Mouse (Mus musculus): ENCODE results near the gene Plod3.

Gene Plod3

DNA sequence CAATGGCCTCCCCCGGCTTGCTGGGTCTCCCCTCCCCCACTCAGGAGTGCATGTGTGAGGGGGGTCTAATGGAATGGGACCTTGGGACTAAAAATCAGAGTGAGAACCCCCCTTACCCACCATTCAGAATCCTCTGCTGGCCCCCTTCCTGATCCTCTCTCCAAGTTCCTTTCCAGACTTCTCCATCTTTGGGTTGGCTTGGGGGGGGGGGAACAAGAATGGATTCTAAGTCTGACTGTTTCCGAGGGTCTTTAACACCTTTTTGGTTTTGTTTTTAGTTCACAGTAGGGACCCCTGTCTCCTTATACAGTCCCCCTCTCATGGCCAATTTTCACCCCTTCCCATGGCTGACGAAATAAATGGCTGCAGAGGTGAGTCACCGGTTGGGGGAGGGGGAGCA, 39.3 kb downstream of the Plod3 start, which contains the start of gene Vgf:
Gene Vgf (plus strand): TSS at position 301 of the 400 bp plus-strand sequence.
- no peak for DNase-seq

DNA sequence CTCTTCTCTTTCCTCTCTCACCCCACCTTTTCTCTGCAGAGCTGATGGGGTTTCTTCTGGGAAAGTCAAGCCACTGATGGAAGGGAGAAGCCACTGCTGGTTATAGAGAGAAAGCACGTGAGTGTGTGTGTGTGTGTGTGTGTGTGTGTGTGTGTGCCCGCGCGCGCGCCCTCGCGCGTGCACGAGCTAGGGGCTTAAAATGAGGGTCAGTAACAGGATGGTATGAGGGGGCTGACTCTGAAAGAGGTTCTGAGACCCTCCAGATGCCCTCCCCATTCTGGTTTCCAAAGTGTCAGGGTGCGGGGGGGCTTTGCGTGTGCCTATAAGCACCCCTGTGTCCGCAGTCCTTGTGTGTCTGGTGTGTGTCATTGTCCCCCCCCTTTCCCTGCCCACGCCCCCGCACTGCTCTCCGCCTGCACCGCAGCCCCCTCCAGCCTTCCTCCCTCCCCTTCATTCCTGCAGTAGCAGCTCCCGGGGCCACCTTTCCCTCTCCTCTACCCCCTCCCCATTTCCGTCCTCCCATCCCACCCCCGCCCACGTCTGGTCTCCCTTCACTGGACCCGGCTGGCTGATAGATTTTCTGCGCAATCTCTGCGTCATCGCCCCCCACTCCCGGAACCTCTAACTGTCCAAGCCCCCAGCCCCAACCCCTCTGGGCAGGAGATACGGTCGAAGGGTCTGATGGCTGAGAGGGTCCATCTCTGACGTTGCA, 41.9 kb downstream of the Plod3 start:
- no peak for DNase-seq

DNA sequence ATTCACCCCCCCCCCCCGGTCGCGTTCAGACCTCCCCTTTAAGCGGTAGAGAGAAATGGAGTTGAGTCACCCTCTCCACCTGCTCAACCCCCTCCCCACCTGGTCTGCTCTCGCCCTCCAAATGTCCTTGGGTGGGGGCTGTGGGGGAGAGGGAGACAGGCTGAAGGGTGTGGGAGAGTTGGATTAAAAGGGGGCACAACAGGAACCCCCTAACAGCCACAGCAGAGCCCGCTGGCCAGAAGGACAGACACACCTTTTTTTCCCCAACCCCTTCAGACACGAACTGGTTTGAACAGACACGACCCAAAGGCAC, 42.4 kb downstream of the Plod3 start:
- DNase-seq: no peak

DNA sequence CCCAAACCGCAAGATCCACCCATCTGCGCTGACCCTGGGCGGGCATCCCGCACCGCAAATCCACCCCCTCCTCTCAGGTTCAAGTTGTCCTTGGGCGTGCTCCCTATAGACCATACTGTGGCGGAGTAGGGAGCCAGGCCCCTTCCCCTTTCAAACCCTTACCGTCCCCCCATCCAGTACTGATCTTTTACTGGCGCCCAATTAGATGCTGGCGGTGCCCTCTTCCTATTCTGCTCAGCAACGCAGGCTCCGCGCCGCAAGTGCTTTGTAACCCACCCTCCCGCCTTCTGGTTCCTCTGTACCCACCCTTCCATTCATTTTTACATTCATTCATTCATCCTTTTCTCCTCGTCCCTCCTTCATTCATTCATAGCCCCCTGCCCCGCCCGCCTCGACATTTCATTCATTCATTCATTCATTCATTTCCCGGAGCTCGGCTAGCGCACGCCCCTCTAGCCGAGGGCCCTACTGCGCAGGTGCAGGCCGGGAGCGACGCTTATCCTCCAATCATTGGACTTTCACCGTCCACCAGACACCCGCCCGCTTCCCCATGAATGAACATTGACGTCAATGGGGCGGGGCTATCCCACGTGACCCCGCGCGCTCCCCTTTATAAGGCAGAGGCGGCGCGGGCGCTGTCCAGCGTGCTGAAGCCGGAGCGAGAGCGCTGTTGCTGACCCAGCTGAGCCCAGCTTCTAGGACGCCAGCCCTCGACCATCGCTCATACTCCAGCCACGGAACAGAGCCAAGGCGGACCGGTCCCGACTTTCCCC, 43.0 kb downstream of the Plod3 start:
- peak; percentile 95 for DNase-seq

DNA sequence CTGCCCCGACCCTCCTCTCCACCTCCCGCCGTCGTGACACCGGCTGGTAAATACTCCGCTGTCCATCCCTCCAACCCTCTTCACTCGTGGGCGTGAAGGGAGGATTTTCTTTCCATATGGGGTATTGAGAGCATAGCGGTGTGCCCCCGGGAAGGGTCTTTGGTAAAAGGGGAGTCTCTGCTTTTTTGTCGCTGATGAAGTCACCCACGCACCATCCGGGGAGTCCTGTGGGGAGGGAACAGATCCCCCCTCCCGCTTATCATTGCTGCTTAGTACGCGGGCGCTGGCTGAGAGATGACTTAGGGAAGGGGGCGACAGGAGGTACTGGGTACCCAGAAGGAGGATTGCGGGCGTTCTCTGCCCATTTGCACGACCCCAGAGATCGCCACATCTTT, 43.6 kb downstream of the Plod3 start:
- DNase-seq: peak; percentile 57

DNA sequence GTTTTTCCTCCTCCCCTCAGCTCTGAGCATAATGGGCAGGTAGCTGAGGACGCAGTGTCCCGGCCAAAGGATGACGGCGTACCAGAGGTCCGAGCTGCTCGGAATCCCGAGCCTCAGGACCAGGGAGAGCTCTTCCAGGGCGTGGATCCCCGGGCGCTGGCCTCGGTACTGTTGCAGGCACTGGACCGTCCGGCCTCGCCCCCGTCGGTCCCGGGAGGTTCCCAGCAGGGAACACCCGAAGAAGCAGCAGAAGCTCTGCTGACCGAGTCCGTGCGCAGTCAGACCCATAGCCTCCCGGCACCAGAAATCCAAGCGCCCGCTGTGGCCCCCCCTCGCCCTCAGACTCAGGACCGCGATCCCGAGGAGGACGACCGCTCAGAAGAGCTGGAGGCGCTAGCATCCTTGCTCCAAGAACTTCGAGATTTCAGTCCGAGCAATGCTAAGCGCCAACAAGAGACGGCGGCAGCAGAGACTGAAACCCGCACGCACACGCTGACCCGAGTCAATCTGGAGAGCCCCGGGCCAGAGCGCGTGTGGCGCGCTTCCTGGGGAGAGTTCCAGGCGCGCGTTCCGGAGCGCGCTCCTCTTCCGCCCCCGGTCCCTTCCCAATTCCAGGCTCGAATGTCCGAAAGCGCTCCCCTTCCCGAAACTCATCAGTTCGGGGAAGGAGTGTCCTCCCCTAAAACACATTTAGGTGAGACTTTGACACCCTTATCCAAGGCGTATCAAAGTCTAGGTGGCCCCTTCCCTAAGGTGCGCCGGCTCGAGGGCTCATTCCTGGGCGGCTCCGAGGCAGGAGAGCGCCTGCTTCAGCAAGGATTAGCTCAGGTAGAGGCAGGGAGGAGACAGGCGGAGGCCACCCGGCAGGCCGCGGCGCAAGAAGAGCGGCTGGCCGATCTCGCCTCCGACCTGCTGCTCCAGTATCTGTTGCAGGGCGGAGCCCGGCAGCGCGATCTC, 44.5 kb downstream of the Plod3 start:
- peak; percentile 28 for DNase-seq

DNA sequence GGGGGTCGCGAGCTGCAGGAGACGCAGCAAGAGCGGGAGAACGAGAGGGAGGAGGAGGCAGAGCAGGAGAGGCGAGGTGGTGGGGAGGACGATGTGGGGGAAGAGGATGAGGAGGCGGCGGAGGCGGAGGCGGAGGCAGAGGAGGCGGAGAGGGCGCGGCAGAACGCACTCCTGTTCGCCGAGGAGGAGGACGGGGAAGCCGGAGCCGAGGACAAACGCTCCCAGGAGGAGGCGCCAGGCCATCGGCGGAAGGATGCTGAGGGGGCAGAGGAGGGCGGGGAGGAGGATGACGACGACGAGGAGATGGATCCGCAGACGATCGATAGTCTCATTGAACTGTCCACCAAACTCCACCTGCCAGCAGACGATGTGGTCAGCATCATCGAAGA, 45.2 kb downstream of the Plod3 start:
- DNase-seq: peak; percentile 64

DNA sequence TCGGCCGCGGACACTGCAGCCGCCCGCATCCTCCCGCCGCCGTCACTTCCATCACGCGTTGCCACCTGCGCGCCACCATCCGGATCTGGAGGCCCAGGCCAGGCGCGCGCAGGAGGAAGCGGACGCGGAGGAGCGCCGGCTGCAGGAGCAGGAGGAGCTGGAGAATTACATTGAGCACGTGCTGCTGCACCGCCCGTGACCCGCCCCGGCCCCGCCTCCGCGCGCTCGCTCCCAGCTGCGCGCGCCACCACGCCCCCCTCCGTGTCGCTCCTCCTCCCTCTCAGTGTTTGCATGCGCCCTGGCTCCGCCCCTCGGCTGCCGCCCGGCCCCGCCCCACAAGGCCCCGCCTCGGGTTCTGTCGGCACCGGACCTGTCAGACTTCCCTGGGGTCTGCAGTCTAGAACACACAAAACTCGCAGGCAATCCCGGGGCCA, 45.8 kb downstream of the Plod3 start:
- DNase-seq: peak; percentile 89

DNA sequence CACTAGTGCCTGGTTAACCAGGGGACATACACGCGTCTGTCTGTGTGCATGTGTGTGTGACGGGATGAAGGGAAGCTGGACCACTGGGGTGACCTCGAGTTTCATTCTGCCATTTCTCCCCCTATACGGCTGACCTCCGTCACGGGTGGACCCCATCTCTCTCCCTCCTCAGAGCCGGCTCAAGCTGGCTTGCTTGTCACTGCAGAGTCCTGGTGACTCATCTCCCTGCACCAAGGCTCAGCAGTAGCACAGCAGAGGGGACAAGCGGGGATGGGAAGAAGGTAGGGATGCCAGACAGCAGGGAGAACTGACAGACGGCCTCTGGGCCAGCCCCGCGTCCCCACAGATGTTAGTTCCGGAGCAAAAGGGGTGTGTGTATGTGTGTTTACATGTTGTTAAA, 49.4 kb downstream of the Plod3 start:
- no peak for DNase-seq

DNA sequence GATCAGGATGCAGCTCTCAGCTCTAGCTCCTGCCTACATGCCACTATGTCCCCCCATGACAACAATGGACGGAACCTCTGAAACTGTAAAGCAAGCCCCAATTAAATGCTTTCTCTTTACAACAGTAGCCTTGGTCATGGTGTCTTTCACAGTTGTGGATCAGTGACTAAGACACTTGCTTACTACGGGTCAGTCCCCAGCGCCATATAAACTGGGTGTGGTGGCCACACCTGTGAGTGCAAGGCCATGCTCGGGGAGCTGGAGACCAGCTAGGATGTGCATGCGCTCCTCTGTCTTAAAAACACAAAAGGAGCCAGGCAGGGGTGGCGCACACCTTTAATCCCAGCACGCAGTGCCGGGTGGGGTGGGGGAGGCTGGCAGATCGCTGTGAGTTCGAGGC, 52.6 kb downstream of the Plod3 start:
- no peak for DNase-seq

DNA sequence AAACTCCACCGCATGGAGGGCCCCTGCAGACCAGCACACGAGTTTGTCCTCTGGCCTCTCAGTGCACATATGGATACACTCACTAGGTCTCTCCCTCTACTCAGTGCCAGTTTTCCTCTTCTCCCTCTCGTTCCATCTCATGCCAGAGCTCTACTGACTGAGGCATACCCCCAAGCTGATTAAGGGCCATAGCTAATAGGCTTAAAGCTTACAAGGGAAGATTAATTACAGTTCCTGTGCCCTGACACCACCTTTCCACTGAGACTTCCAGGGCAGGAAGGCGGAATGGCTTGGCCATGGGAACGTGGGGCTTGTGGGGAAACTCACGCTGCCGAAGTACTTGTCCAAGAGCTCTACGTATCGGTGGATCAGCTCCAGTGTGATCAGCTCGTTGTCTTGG, 54.6 kb downstream of the Plod3 start:
- DNase-seq: no peak

DNA sequence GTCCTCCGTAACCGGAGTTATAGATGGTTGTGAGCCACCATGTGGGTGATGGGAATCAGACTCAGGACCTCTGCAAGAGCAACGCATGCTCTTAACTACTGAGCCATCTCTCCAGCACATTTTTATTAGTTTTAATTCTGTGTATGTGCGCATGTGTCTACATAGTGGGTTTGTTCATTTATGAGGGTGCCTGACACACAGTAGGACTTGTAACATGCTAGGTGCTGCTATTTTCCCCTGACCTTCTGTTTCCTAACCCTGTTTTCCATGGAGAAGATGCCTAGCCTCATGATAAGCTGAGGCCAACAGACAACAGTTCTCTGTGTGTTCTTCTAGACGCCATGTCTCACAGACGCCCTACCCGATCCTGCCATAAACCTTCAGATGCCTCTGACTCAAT, 57.2 kb downstream of the Plod3 start:
- no peak for DNase-seq

DNA sequence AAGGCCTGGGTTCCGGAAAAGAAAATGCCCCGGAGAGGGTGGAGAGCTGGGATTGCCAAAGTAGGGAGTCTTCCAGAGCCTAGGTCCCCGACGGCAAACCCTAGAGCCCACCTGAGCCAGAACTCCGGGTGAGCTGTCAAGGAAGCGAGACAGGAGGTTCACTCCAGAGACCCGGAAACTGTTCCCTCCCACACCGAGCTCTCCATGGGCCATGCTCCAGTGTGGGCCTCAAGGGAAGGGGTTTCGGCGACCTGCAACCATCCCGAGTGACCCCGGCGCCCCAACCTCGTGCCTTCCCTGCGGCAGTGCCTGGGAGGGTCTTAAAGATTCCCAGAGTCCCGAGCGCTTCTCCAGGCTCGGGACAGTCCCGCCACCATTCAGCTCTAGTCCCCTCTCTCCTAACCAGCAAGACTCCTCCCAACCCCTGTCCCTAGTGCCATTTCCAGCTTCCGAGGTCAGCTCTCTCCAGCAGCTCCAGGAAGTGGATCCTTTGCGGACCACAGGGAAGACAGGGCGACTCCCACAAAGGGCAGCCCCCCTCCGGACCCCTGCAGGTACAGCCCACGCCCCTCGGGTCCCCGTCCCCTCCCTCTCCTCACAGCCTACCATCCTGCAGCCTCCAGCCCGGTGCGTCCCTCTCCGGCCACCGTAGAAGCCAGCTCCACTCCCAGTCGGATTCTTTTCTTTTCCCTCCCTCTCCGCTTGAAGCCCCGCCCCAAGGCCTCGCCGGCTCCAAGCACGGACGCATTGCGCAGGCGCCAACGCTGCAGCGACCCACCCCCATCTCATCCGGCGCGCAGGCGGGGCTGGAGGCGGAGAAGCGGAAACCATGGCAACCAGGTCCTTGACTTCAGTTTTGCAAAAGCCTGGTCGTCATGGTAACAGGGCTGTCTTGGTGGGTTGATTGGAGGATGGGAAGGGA, 58.8 kb downstream of the Plod3 start, which contains the start of gene Ap1s1:
Gene Ap1s1 (minus strand): TSS at position 734 of the 922 bp plus-strand sequence.
- peak; percentile 98 for DNase-seq

Data from right cerebral cortex, postnatal 14 days (tissue).